Mouse (Mus musculus) heart, postnatal 0 days (tissue): ENCODE data around the gene Ctdsp2.

Experiments
- CTCF ChIP-seq: IDR thresholded peaks from 2 replicates; pipeline ENCODE4 v1.5.1; 2016; ENCODE audit warnings: antibody characterized with exemption, control low read depth, low read depth
- EP300 ChIP-seq: IDR thresholded peaks from 2 replicates; pipeline ENCODE4 v1.6.1; 2016; ENCODE audit warnings: antibody characterized with exemption, low read depth

GRCm38 (mm10) chr10:126993621-126994020, 15.1 kb downstream of the Ctdsp2 start:
- TF ChIP-seq CTCF (no peak), EP300 (no peak)
